Mouse (Mus musculus): ENCODE results near the gene Ttc27. TPM values are rescaled to one million over a fixed set of nuclear protein-coding genes. Genes with fewer than 3 reads are reported as not detected.

Gene Ttc27
- polyA plus RNA-seq, 1 experiment from 2014 or later: 21.3 TPM

DNA sequence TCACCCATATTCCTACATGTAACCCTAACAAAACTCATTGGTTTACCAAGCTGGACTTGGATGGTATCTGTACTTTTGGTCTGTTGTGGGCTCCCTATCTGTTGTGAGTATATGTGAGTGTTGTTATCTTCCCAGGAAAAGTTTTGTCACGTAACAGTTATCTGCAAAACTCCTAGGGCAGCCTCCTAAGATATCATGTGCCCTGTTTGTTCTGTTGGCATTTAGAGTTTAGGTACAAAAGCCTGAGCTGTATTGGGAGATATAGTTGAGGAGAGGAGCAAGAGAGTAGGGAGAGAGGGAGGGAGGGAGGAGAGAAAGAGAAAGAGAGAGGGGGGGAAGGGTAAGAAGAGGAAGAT, 186.8 kb downstream of the Ttc27 start:
- Histone ChIP-seq H3K27me3 (replicated peaks) (no peaks in the 10 kb centered on the region), H3K36me3 (no peaks in the 10 kb centered on the region), H3K4me2 (replicated peaks) (no peak overlapping the region), H3K4me3 (no peak overlapping the region), H3K9me3 (peaks cover 5% of the 10 kb centered on the region; the same call in 1 of the 2 replicates), H3K9ac (no peak overlapping the region), H3K4me1 (no peaks in the 10 kb centered on the region), H3K27ac (no peak overlapping the region)
- ATAC-seq (ENCODE audit: low FRiP score, low read depth): no peak
- 86% methylated on average over 1 of the region's 1 CpGs for WGBS

DNA sequence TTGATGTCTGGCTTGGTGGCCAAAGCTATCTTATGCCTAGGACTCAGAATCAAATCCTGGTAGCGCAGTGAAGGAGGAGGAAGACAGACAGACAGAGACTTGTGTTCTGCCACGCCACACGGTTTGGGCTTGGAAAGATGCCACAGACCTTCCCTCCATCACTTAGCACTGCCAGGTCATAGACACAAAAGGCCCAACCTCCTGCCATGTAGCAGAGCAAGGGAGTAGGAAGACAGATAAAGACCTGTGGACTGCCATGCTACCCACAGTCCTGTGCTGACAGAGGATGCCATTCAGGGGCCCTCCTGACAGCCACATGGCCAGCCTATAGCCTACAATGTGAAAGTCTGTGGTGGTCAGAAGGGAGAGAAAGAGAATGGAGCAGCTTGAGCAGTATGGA, 187.4 kb downstream of the Ttc27 start:
- no peak overlapping the region for H3K27ac ChIP-seq
- H3K9me3 ChIP-seq: peaks cover 5% of the 10 kb centered on the region; the same call in 1 of the 2 replicates
- no peaks in the 10 kb centered on the region for H3K27me3 ChIP-seq (replicated peaks)
- H3K4me2 ChIP-seq (replicated peaks): no peak overlapping the region
- H3K36me3 ChIP-seq: no peaks in the 10 kb centered on the region
- WGBS: 93% methylated on average over 3 of the region's 3 CpGs
- H3K4me3 ChIP-seq: no peak overlapping the region
- no peaks in the 10 kb centered on the region for H3K4me1 ChIP-seq
- ATAC-seq (ENCODE audit: low FRiP score, low read depth): no peak
- H3K9ac ChIP-seq: no peak overlapping the region

DNA sequence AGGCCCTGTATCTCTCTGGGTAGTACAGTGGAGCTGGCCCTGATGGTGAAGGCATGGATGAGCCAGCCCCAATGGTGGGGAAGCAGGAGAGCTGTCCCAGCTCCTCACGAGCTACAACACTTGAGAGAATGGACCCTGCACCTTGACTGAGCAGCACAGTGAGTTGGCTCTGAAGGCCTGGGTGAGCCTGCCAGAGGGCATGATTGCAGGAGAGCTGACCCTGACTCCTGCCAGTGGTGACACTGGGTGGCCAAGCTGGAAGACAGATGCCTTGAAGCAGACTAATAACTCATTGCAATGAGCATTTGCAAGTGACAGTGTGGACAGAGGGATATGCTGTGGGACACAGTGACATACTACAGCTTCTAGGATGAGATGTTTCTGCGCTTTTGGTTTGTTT, 195.5 kb downstream of the Ttc27 start:
- Histone ChIP-seq H3K4me3 (no peak overlapping the region), H3K27me3 (replicated peaks) (no peaks in the 10 kb centered on the region), H3K4me2 (replicated peaks) (no peak overlapping the region), H3K4me1 (no peaks in the 10 kb centered on the region), H3K36me3 (no peaks in the 10 kb centered on the region), H3K27ac (no peak overlapping the region), H3K9ac (no peak overlapping the region), H3K9me3 (no peaks in the 10 kb centered on the region)
- no peak for ATAC-seq (ENCODE audit: low FRiP score, low read depth)
- 94% methylated on average over 2 of the region's 2 CpGs for WGBS

Other genes with a start within 250 kb of the Ttc27 start
- 58.0 and 64.6 TPM in 2 replicates for gene Yipf4, start 228.2 kb upstream of the Ttc27 start, polyA plus RNA-seq (2016; fragmentation: Nextera tagmentation; extraction: Ambion mirVana)
- 91.9 and 95.6 TPM in 2 replicates for gene Birc6, start 189.4 kb upstream of the Ttc27 start, polyA plus RNA-seq (2016; fragmentation: Nextera tagmentation; extraction: Ambion mirVana)

Measured in neural tube, embryonic 12.5 days (tissue).